Mouse (Mus musculus) neural tube, embryonic 13.5 days (tissue): Measurements from ENCODE around the gene Pik3cb. TPM values are rescaled to one million over a fixed set of nuclear protein-coding genes. Genes with fewer than 3 reads are reported as not detected.

Source experiments
- ATAC-seq: fragments of 200-750 bp; cut with Nextera tagmentation; 2 replicates; pipeline ENCODE4 v1.8.0; 2017; ENCODE audit warnings: low read depth, mild to moderate bottlenecking, moderate TSS enrichment, moderate library complexity
- H3K27ac ChIP-seq: fragments of 300-500 bp; sonication (generic); replicated peaks from 2 replicates; pipeline ENCODE4 v1.5.1; 2015; ENCODE audit warnings: moderate library complexity, mild to moderate bottlenecking, inconsistent platforms
- H3K27me3 ChIP-seq: fragments of 300-500 bp; sonication (generic); 2 replicates; pipeline ENCODE4 v1.6.1; 2015; ENCODE audit warnings: mild to moderate bottlenecking, inconsistent platforms
- H3K36me3 ChIP-seq: fragments of 300-500 bp; sonication (generic); 2 replicates; pipeline ENCODE4 v1.6.1; 2015; ENCODE audit warnings: mild to moderate bottlenecking, inconsistent platforms
- H3K4me1 ChIP-seq: fragments of 300-500 bp; sonication (generic); replicated peaks from 2 replicates; pipeline ENCODE4 v1.6.1; 2015; ENCODE audit warnings: inconsistent platforms
- H3K4me2 ChIP-seq: fragments of 300-500 bp; sonication (generic); 2 replicates; pipeline ENCODE4 v1.6.1; 2015; ENCODE audit warnings: inconsistent platforms, mild to moderate bottlenecking, moderate library complexity
- H3K4me3 ChIP-seq: fragments of 300-500 bp; sonication (generic); 2 replicates; pipeline ENCODE4 v1.5.1; 2015; ENCODE audit warnings: mild to moderate bottlenecking, inconsistent platforms
- H3K9ac ChIP-seq: fragments of 300-500 bp; sonication (generic); 2 replicates; pipeline ENCODE4 v1.6.1; 2015; ENCODE audit warnings: moderate library complexity, mild to moderate bottlenecking, inconsistent platforms
- H3K9me3 ChIP-seq: fragments of 300-500 bp; sonication (generic); 2 replicates; pipeline ENCODE4 v1.6.1; 2016; ENCODE audit warnings: inconsistent platforms
- WGBS: fragments of 180-500 bp; shearing (Covaris S2); methylation state at CpG from one replicate; pipeline ENCODE4 v1.1.7; 2015; 5-methylcytosine and 5-hydroxymethylcytosine counted together
- polyA plus RNA-seq: library from polyadenylated mRNA; unstranded; fragments of >200 nt; fragmentation: Nextera tagmentation; extraction: Ambion mirVana; gene quantifications from 2 replicates; pipeline ENCODE4 v1.2.1, GENCODE M21; 2015

Gene Pik3cb
- polyA plus RNA-seq, 1 experiment from 2014 or later, result 2.1 TPM

DNA sequence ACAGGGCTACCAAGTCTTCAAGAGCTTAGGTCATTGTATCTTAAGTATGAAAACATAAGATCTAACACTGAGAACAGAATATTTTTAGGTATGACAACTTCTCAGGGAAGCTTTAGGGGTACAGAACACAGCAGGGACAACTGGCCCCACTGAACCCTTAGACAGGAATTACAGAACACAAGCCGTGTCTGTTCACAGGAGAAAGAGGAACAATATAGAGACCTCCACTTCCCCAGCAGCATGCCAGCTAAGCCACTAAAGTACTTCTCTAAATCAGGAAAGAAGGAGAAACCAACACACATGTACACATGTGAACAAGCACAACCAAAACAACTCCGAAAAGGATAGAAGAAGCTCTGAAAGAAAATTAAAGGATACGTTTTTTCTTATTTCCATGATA lies 30.8 kb downstream of the Pik3cb start:
- Histone ChIP-seq H3K36me3 (peaks cover 13% of the 10 kb centered on the region), H3K4me2 (no peak overlapping the region), H3K27me3 (no peaks in the 10 kb centered on the region), H3K4me3 (no peak overlapping the region), H3K27ac (no peak overlapping the region), H3K9ac (no peak overlapping the region), H3K9me3 (peaks cover 4% of the 10 kb centered on the region; the same call in 1 of the 2 replicates), H3K4me1 (peaks cover 16% of the 10 kb centered on the region; the same call in 1 of the 2 replicates)
- 79% methylated on average over 3 of the region's 3 CpGs for WGBS
- ATAC-seq, result no peak

DNA sequence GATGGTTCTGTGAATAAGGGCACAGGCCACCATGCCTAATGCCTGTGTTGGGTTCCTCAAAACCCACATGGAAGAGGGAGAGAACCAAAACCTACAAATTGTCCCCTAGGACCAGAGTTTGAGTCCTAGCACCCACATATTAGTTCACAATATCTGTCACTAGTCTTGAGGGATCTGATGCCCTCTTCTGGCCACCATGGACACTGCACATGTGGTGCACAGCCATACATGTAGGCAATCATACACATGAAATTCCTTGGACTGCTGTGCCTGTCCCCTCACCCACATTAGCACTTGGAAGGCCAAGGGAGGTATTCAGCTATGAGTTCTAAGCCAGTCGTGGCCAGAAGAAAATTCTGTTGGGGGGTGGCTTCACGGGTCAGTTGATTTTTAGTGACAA lies 36.0 kb downstream of the Pik3cb start:
- H3K4me1 ChIP-seq, result no peaks in the 10 kb centered on the region; the same call in 1 of the 2 replicates
- H3K4me2 ChIP-seq, result no peak overlapping the region
- ATAC-seq, result no peak
- H3K36me3 ChIP-seq, result peaks cover 21% of the 10 kb centered on the region
- no peaks in the 10 kb centered on the region for H3K27me3 ChIP-seq
- H3K9ac ChIP-seq, result no peak overlapping the region
- no peak overlapping the region for H3K27ac ChIP-seq
- no peak overlapping the region for H3K4me3 ChIP-seq
- WGBS, result 89% methylated on average over 2 of the region's 2 CpGs
- H3K9me3 ChIP-seq, result peaks cover 4% of the 10 kb centered on the region; the same call in 1 of the 2 replicates

DNA sequence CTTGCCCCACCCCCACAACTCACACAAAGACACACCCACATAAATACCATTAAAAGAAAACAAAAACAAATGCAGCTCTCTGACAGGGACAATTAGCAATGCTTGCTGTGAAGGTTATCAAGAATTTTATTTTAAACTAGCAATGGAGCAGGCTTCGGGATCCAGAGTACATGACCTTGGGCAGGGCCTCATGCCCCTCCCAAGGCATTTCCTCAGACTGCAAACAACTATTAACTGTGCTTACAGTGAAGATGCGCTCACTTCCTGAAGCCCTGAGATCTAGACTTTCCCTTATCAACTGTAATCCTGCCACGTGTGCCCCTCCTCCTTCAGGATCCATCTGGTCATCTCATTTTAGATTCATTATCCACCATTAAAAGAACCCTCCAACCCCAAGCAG lies 36.6 kb downstream of the Pik3cb start:
- no peak for ATAC-seq
- Histone ChIP-seq H3K27ac (no peak overlapping the region), H3K9me3 (peaks cover 4% of the 10 kb centered on the region; the same call in 1 of the 2 replicates), H3K4me3 (no peak overlapping the region), H3K36me3 (peaks cover 21% of the 10 kb centered on the region), H3K4me1 (peaks cover 3% of the 10 kb centered on the region; the same call in 1 of the 2 replicates), H3K4me2 (no peak overlapping the region), H3K27me3 (no peaks in the 10 kb centered on the region), H3K9ac (no peak overlapping the region)
- WGBS, result 88% methylated on average over 3 of the region's 3 CpGs

DNA sequence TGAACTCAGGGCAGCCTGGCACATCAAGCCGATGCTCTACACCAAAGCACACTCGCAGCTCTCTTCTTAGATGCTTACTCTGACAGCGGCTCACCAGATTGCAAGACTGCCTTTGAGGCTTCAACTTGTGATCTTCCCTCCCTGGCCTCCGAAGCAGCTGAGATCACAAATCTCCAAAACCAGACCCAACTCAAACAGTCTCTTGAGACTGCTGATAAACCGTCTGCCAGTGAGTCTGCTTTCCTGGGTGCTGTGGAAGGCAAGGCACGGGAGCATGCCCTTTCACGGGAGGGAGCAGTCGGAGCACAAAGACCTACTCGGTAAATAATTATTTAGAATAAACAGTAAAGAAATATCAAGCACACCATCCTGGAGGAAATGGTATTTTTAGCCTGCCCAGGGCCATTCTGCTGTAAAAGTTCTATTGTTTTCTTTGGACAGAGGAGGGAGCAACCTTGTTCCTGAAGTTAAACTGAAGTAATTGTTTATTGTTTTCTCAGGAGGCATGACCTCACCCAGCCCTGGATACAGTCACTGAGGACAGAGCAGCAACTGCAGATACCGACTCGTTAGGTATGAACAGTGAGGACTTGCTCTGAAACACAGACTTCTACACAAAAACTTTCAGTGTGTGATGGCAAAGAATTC lies 41.8 kb downstream of the Pik3cb start:
- Histone ChIP-seq H3K9me3 (no peaks in the 10 kb centered on the region), H3K4me3 (no peak overlapping the region), H3K27me3 (no peaks in the 10 kb centered on the region), H3K27ac (peak overlapping the region; percentile 46; the same call in 1 of the 2 replicates), H3K4me2 (no peak overlapping the region), H3K9ac (no peak overlapping the region), H3K4me1 (peaks cover 11% of the 10 kb centered on the region; the same call in 1 of the 2 replicates), H3K36me3 (peaks cover 3% of the 10 kb centered on the region; the same call in 1 of the 2 replicates)
- 44% methylated on average over 11 of the region's 11 CpGs for WGBS
- no peak for ATAC-seq

DNA sequence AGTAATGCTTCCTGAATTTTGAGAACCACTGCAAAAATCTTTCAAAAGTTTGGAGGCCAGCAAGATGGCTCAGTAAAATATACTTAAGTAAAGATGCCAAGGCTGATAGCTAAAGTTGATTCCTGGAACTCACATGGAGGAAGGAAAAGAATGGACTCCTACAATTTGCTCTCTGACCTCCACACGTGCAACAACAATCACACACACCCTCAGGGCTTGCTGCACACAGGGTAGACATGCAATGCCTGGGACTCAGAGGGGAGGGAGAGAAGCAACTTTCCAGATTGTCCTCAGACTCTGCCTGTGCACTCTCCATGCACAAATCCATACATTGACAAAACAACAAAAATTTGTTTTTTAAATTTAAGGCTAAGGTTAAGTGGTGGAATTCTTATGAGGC lies 42.8 kb downstream of the Pik3cb start:
- peaks cover 6% of the 10 kb centered on the region; the same call in 1 of the 2 replicates for H3K36me3 ChIP-seq
- ATAC-seq, result no peak
- H3K9me3 ChIP-seq, result no peaks in the 10 kb centered on the region
- no peaks in the 10 kb centered on the region for H3K27me3 ChIP-seq
- no peak overlapping the region for H3K4me3 ChIP-seq
- no peak overlapping the region for H3K4me2 ChIP-seq
- H3K27ac ChIP-seq, result no peak overlapping the region
- no peak overlapping the region for H3K9ac ChIP-seq
- peaks cover 11% of the 10 kb centered on the region; the same call in 1 of the 2 replicates for H3K4me1 ChIP-seq
- 48% methylated on average over 1 of the region's 1 CpGs for WGBS

DNA sequence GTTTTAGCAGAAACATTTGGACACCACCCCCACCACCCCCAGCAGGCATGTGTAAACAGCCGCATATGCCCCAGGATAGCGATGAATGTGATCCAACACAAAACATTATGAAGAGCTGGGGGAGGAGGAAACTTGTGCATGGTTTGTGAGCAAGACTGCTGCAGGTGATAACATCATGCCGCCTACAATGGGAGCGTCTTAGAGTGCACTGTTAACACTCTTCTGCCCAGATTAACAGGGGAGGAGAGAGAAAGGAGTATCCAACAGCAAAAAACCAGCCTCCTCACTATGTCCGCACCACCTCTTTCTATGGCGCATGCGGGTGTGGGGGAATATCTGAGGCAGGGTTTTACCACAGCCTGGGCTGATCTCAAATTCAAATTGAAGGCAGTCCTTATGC lies 45.2 kb downstream of the Pik3cb start:
- Histone ChIP-seq H3K36me3 (peaks cover 8% of the 10 kb centered on the region; the same call in 1 of the 2 replicates), H3K9ac (no peak overlapping the region), H3K4me1 (peaks cover 11% of the 10 kb centered on the region; the same call in 1 of the 2 replicates), H3K27me3 (no peaks in the 10 kb centered on the region), H3K4me2 (no peak overlapping the region), H3K9me3 (no peaks in the 10 kb centered on the region), H3K4me3 (no peak overlapping the region), H3K27ac (no peak overlapping the region)
- WGBS, result 94% methylated on average over 7 of the region's 7 CpGs
- ATAC-seq, result no peak

DNA sequence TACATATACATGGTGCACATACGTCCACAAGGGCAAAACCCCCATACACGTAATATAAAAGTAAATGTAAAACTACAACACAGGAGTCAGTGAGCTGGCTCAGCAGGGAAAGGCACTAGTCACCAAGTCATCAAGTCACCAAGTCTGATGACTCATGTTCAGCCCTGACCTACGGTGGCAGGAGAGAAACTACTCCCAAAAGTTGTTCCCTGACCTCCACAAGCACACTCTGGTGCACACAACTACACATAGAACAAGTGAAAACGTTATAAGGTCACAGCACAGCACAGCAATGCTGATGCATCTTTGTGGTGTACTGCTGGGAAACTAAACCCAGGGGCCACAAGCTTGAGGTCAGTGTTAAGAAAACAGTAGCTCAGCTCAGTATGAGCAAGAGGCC lies 49.9 kb downstream of the Pik3cb start:
- Histone ChIP-seq H3K27me3 (no peaks in the 10 kb centered on the region), H3K27ac (no peak overlapping the region), H3K9ac (no peak overlapping the region), H3K4me1 (no peaks in the 10 kb centered on the region; the same call in 1 of the 2 replicates), H3K36me3 (peaks cover 27% of the 10 kb centered on the region), H3K4me2 (no peak overlapping the region), H3K4me3 (no peak overlapping the region), H3K9me3 (no peaks in the 10 kb centered on the region)
- WGBS, result 88% methylated on average over 4 of the region's 4 CpGs
- no peak for ATAC-seq

DNA sequence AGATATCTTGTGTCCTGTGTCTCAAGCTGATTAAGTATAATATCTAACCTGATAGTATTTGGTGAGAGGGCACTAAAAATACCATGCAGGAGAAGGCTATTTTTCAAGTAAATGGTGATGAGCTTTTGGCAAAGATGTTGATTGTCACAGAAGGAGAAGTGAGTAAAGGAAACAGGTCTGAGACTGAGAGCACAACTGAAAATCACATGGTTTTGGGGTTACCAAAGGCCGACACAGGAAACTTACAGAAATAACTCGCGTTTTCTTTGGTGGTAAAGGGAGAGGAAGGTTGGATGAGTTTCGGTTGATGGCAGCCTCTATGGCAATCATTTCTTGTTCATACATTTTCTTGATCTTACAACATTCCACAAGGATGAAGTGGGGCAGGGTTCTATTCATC lies 50.5 kb downstream of the Pik3cb start:
- no peak for ATAC-seq
- 98% methylated on average over 4 of the region's 4 CpGs for WGBS
- H3K9ac ChIP-seq, result no peak overlapping the region

DNA sequence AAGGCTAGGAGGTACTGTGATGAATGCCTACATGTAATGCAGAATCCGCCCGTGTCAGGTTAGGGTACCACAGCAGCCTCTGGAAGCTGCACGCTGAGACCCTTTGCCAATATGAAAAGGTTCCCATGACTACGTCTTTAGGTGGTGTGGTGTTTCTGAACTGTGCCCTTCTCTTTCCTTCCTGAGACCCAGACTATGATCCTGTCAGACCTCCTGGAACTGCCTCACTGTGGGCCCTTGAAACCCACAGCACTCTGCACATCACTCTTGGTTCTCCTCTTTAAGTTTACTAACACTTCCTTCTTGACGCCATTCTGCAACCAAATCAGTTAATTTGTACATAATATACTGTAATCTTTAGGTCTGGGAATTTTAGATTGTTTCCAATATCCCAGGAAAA lies 58.7 kb downstream of the Pik3cb start:
- H3K9me3 ChIP-seq, result no peaks in the 10 kb centered on the region
- H3K27me3 ChIP-seq, result no peaks in the 10 kb centered on the region
- H3K4me2 ChIP-seq, result no peak overlapping the region
- ATAC-seq, result no peak
- no peak overlapping the region for H3K27ac ChIP-seq
- WGBS, result 94% methylated on average over 5 of the region's 5 CpGs
- H3K9ac ChIP-seq, result no peak overlapping the region
- no peaks in the 10 kb centered on the region for H3K4me1 ChIP-seq
- no peaks in the 10 kb centered on the region for H3K36me3 ChIP-seq
- no peak overlapping the region for H3K4me3 ChIP-seq

More for the DNA sequence above, 50.5 kb downstream of the Pik3cb start:
- H3K9me3 ChIP-seq, result no peaks in the 10 kb centered on the region
- no peaks in the 10 kb centered on the region for H3K27me3 ChIP-seq
- H3K36me3 ChIP-seq, result peaks cover 27% of the 10 kb centered on the region
- no peaks in the 10 kb centered on the region; the same call in 1 of the 2 replicates for H3K4me1 ChIP-seq
- no peak overlapping the region for H3K4me2 ChIP-seq
- no peak overlapping the region for H3K27ac ChIP-seq
- no peak overlapping the region for H3K4me3 ChIP-seq

DNA sequence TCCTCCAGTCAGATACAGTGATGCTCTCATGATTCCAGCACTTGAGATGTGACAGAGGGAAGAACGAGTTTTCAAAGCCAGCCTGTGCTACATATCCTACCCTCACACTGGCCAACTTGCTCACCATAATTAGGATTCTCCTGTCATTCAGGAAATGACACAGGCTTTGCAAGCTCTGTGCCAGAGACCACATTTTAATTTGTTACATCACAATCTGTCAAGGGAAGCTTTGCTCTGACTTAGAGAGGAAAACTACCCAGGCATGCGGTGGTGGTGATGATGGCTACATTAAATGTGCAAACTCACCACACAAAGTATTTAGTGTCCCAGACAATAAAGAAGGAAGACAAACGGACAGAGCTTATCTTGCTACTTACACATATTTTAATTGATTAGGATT lies 59.1 kb downstream of the Pik3cb start:
- Histone ChIP-seq H3K4me1 (no peaks in the 10 kb centered on the region), H3K4me2 (no peak overlapping the region), H3K27ac (no peak overlapping the region), H3K9ac (no peak overlapping the region), H3K27me3 (no peaks in the 10 kb centered on the region), H3K4me3 (no peak overlapping the region), H3K36me3 (no peaks in the 10 kb centered on the region), H3K9me3 (no peaks in the 10 kb centered on the region)
- WGBS, result 91% methylated on average over 3 of the region's 3 CpGs
- ATAC-seq, result no peak

DNA sequence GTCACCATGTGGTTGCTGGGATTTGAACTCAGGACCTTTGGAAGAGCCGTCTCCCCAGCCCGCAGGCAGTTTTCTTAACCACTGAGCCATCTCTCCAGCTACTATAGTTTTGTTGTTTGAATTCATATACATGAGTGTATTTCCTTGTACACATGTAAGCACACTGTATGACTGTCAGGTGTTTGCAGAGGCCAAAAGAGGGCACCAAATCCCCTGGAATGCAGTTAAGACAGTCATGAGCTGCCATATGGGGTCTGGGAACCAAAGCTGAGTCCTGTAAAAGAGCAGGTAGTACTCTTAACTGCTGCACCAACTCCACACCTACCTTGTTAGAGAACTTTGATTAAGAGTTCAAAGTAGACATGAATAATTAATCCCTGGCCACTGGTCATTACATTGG lies 59.8 kb downstream of the Pik3cb start:
- Histone ChIP-seq H3K27ac (no peak overlapping the region), H3K4me3 (no peak overlapping the region), H3K4me2 (no peak overlapping the region), H3K27me3 (no peaks in the 10 kb centered on the region), H3K9ac (no peak overlapping the region), H3K4me1 (no peaks in the 10 kb centered on the region), H3K9me3 (no peaks in the 10 kb centered on the region), H3K36me3 (no peaks in the 10 kb centered on the region)
- ATAC-seq, result no peak
- 95% methylated on average over 2 of the region's 2 CpGs for WGBS

DNA sequence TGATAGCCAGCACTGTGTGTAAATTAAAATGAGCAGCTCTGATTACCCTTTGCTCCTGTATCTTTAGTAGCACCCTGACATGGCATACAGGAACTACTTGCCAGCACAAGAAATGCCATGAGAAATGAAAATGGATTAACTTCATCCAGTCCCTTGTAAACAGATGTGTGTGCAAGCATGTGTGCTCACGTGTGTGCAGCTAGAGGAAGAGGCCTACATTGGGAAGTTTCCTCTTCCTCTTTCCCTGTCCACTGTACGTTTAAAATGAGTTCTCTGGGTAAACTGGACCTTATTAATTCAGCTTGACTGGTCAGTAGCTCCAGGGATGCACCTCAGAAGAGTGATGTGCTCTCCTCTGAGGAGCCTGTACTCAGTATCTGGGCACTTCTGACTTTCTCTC lies 66.0 kb downstream of the Pik3cb start:
- no peak overlapping the region for H3K4me3 ChIP-seq
- no peak overlapping the region for H3K27ac ChIP-seq
- no peaks in the 10 kb centered on the region for H3K9me3 ChIP-seq
- no peaks in the 10 kb centered on the region for H3K4me1 ChIP-seq
- H3K36me3 ChIP-seq, result peaks cover 15% of the 10 kb centered on the region
- WGBS, result 78% methylated on average over 2 of the region's 2 CpGs
- H3K27me3 ChIP-seq, result no peaks in the 10 kb centered on the region
- no peak overlapping the region for H3K4me2 ChIP-seq
- no peak overlapping the region for H3K9ac ChIP-seq
- ATAC-seq, result no peak

DNA sequence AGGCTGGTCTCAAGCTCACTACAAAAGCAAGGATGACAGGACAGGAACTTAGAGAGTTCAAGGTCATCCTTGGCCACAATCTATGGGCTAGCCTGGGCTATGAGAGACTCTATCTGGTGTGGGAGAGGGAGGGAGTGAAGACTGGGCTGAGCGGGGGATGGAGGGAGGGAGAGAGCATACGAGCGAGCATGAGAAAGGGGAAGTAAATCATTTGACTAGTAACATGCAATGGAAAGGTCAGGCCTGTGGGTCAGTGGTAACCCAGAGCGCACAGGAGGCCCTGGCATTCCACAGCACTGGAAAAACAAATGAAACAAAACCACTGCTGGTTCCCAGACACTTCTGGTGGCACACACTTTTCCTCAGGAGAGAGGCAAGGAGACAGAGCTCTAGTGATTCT lies 67.9 kb downstream of the Pik3cb start:
- Histone ChIP-seq H3K27ac (no peak overlapping the region), H3K9me3 (no peaks in the 10 kb centered on the region), H3K27me3 (no peaks in the 10 kb centered on the region), H3K9ac (no peak overlapping the region), H3K4me1 (no peaks in the 10 kb centered on the region), H3K4me2 (no peak overlapping the region), H3K36me3 (peaks cover 20% of the 10 kb centered on the region), H3K4me3 (no peak overlapping the region)
- no peak for ATAC-seq
- 48% methylated on average over 4 of the region's 4 CpGs for WGBS
